Mouse (Mus musculus) MEL (cell line): ENCODE measurements at regions not wholly inside any gene's neighbourhood (a gene's known extent, or its start where the extent isn't known, plus 50 kb on each side); places are given as distances from the start of the nearest gene placed in this dataset.

Source experiments
- DNase-seq: peaks from one replicate; pipeline ENCODE4 v3.0.0; 2011; ENCODE audit warnings: low read depth, low spot score
- H3K27ac ChIP-seq: 2 replicates; pipeline ENCODE4 v1.5.1; 2012; ENCODE audit warnings: low read depth, mild to moderate bottlenecking, control low read depth, low read length, moderate library complexity; ENCODE audit not compliant: control insufficient read depth
- H3K27me3 ChIP-seq, 2 experiments: fragments of 150-350 bp in 1 of 2; sonication (generic) in 1 of 2; 2 replicates each; pipeline ENCODE4 v1.6.1; 2012; ENCODE audit warnings: low read length in 2 of 2, mild to moderate bottlenecking in 2 of 2, improper control_type of control experiment in 1 of 2, moderate library complexity in 1 of 2; ENCODE audit not compliant: insufficient read depth in 2 of 2, control insufficient read depth in 1 of 2
- H3K36me3 ChIP-seq, 2 experiments: 2 replicates each; pipeline ENCODE4 v1.6.1; 2012 to 2014; ENCODE audit warnings: low read length in 2 of 2, improper control_type of control experiment in 1 of 2, inconsistent platforms in 1 of 2, mild to moderate bottlenecking in 1 of 2; ENCODE audit not compliant: insufficient read depth in 2 of 2, control insufficient read depth in 1 of 2
- H3K4me1 ChIP-seq, 2 experiments: fragments of 150-350 bp in 1 of 2; sonication (generic) in 1 of 2; 2 replicates each; pipeline ENCODE4 v1.6.1; 2012; ENCODE audit warnings: low read length in 2 of 2, improper control_type of control experiment in 1 of 2, mild to moderate bottlenecking in 1 of 2; ENCODE audit not compliant: insufficient read depth in 2 of 2, control insufficient read depth in 1 of 2
- H3K4me3 ChIP-seq, 2 experiments: fragments of 150-350 bp in 1 of 2; sonication (generic) in 1 of 2; 2 replicates each; pipeline ENCODE4 v1.5.1; 2012; ENCODE audit warnings: low read depth in 2 of 2, low read length in 2 of 2, mild to moderate bottlenecking in 2 of 2, moderate library complexity in 2 of 2, control low read depth in 1 of 2, improper control_type of control experiment in 1 of 2; ENCODE audit not compliant: control insufficient read depth in 1 of 2, insufficient read depth in 1 of 2
- H3K79me2 ChIP-seq: 2 replicates; pipeline ENCODE4 v1.6.1; 2012; ENCODE audit warnings: mild to moderate bottlenecking, low read length, moderate library complexity; ENCODE audit not compliant: control insufficient read depth, poor library complexity, insufficient read depth
- H3K9ac ChIP-seq: 2 replicates; pipeline ENCODE4 v1.6.1; 2012; ENCODE audit warnings: low read depth, mild to moderate bottlenecking, control low read depth, low read length, moderate library complexity; ENCODE audit not compliant: control insufficient read depth, poor library complexity, severe bottlenecking
- H3K9me3 ChIP-seq: fragments of 150-350 bp; sonication (generic); replicated peaks from 2 replicates; pipeline ENCODE4 v1.6.1; 2012; ENCODE audit warnings: mild to moderate bottlenecking, low read length, improper control_type of control experiment, moderate library complexity; ENCODE audit not compliant: insufficient read depth
- CHD2 ChIP-seq: IDR thresholded peaks from 2 replicates; pipeline ENCODE4 v1.6.1; 2011; ENCODE audit warnings: low read length, improper control_type of control experiment
- CTCF ChIP-seq, 3 experiments: IDR thresholded peaks in 2 of 3; conservative IDR thresholded peaks in 1 of 3; 2 replicates each; pipeline ENCODE4 v1.5.1; 2011 to 2012; ENCODE audit warnings: low read length in 3 of 3, low read depth in 2 of 3, mild to moderate bottlenecking in 2 of 3, improper control_type of control experiment in 1 of 3, inconsistent platforms in 1 of 3, mixed read lengths in 1 of 3, moderate library complexity in 1 of 3; ENCODE audit not compliant: control insufficient read depth in 1 of 3, insufficient read depth in 1 of 3, poor library complexity in 1 of 3, severe bottlenecking in 1 of 3
- ELF1 ChIP-seq: IDR thresholded peaks from 2 replicates; pipeline ENCODE4 v1.6.1; 2014; ENCODE audit warnings: low read depth, mild to moderate bottlenecking, inconsistent platforms, low read length, improper control_type of control experiment, moderate library complexity
- EP300 ChIP-seq, 2 experiments: IDR thresholded peaks; 2 replicates each; pipeline ENCODE4 v1.6.1; 2011; ENCODE audit warnings: improper control_type of control experiment in 2 of 2, low read length in 2 of 2, low read depth in 1 of 2, mild to moderate bottlenecking in 1 of 2
- ETS1 ChIP-seq: IDR thresholded peaks from 2 replicates; pipeline ENCODE4 v1.6.1; 2012; ENCODE audit warnings: low read depth, mild to moderate bottlenecking, inconsistent platforms, low read length, improper control_type of control experiment, moderate library complexity
- JUND ChIP-seq: IDR thresholded peaks from 2 replicates; pipeline ENCODE4 v1.6.1; 2011; ENCODE audit warnings: low read depth, mild to moderate bottlenecking, improper control_type of control experiment, low read length
- MAZ ChIP-seq: IDR thresholded peaks from 2 replicates; pipeline ENCODE4 v1.6.1; 2012; ENCODE audit warnings: low read depth, mild to moderate bottlenecking, inconsistent platforms, low read length, improper control_type of control experiment
- MEF2A ChIP-seq: IDR thresholded peaks from 2 replicates; pipeline ENCODE4 v1.6.1; 2014; ENCODE audit warnings: low read depth, mild to moderate bottlenecking, inconsistent platforms, low read length, improper control_type of control experiment; ENCODE audit not compliant: poor library complexity, insufficient replicate concordance, severe bottlenecking; ENCODE audit errors: extremely low read depth
- POLR2A ChIP-seq, 2 experiments: IDR thresholded peaks; 2 replicates each; pipeline ENCODE4 v1.6.1; 2011 to 2012; ENCODE audit warnings: low read length in 2 of 2, mild to moderate bottlenecking in 2 of 2, control low read depth in 1 of 2, improper control_type of control experiment in 1 of 2, low read depth in 1 of 2, moderate library complexity in 1 of 2; ENCODE audit not compliant: control insufficient read depth in 1 of 2, insufficient read depth in 1 of 2, poor library complexity in 1 of 2
- TBP ChIP-seq: IDR thresholded peaks from 2 replicates; pipeline ENCODE4 v1.8.0; 2011; ENCODE audit warnings: low read depth, low read length, improper control_type of control experiment
- TCF12 ChIP-seq: IDR thresholded peaks from 2 replicates; pipeline ENCODE4 v1.6.1; 2014; ENCODE audit warnings: low read depth, mild to moderate bottlenecking, inconsistent platforms, low read length, improper control_type of control experiment, moderate library complexity
- USF2 ChIP-seq, 2 experiments: IDR thresholded peaks; 2 replicates each; pipeline ENCODE4 v1.6.1; 2011 to 2012; ENCODE audit warnings: improper control_type of control experiment in 2 of 2, low read length in 2 of 2, borderline replicate concordance in 1 of 2, inconsistent platforms in 1 of 2, low read depth in 1 of 2, mild to moderate bottlenecking in 1 of 2; ENCODE audit not compliant: insufficient read depth in 1 of 2
- ZKSCAN1 ChIP-seq: IDR thresholded peaks from 2 replicates; pipeline ENCODE4 v1.6.1; 2012; ENCODE audit warnings: low read depth, mild to moderate bottlenecking, inconsistent platforms, low read length, improper control_type of control experiment, moderate library complexity

DNA sequence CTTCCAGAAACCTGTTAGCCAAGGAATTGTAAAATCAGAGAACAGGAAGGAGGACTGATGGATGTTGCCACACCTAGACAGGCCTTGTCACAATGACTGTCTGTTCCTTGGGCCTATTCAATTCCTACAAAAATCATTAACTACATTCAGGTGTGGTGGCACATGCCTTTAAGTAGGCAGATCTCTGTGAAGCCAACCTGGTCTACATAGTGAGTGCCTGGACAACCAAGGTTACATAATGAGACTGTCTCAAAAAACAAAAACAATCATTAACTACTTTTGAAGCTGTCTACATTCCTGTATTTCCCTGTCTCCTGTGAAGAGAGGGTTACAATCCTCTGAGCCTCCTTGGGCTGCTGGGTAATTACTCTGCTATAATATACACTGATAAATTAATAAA lies 63.9 kb upstream of the Fut8 start:
- Histone ChIP-seq H3K27ac (no peak overlapping the region), H3K9me3 (no peaks in the 10 kb centered on the region), H3K4me3 (no peak overlapping the region), H3K36me3 (peaks cover 12 to 25% of the 10 kb centered on the region in 2 experiments), H3K4me1 (peaks cover 9 to 26% of the 10 kb centered on the region in 2 experiments), H3K27me3 (no peaks in the 10 kb centered on the region), H3K79me2 (no peaks in the 10 kb centered on the region), H3K9ac (no peak overlapping the region)
- no peak for DNase-seq
- no peak for TF ChIP-seq MAZ
- TF ChIP-seq POLR2A (IDR thresholded peaks at IDR 0.05; ENCODE audit: control insufficient read depth in 1 of 2, insufficient read depth in 1 of 2, low read depth in 1 of 2, low read length in 2 of 2, poor library complexity in 1 of 2), result peak in 1 of 2 experiments; percentile 13; a peak in 1 of 4 replicates

- Histone ChIP-seq H3K36me3 (peaks cover 12 to 22% of the 10 kb centered on the region in 2 experiments), H3K79me2 (no peaks in the 10 kb centered on the region), H3K9me3 (no peaks in the 10 kb centered on the region), H3K27ac (no peak overlapping the region), H3K27me3 (no peaks in the 10 kb centered on the region), H3K4me3 (no peak overlapping the region), H3K9ac (no peak overlapping the region), H3K4me1 (peaks cover 6 to 18% of the 10 kb centered on the region in 2 experiments)
- TF ChIP-seq JUND (no peak), MEF2A (no peak), TBP (no peak), EP300 (IDR thresholded peaks at IDR 0.05; ENCODE audit: low read depth in 1 of 2, low read length in 2 of 2) (no peak)
- no peak for DNase-seq
These were observed 65.4 kb upstream of the Fut8 start for GRCm38 (mm10) chr12:77172540-77172939.

DNA sequence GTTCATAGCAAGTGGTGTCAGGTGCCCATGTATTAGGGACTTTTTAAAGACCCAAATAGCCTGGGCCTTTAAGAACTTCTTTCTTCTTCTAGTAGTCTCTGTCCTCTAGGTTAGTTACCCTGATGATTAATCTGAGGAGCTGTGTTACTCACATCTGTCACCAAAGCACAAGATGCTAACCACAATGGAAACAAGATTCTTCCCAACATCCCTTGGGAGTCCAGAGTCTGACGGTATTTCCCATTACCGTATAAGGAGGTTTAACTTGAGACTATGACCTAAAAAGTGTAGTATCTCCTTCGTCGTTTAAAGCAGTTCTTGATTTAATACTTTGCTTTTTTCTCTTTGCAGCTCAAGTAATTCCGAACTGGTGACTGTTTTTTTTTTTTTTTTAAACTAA lies 67.7 kb upstream of the Fut8 start:
- Histone ChIP-seq H3K9ac (no peak overlapping the region), H3K9me3 (no peaks in the 10 kb centered on the region), H3K36me3 (peaks cover 9 to 17% of the 10 kb centered on the region in 2 experiments), H3K79me2 (no peaks in the 10 kb centered on the region), H3K27ac (no peak overlapping the region), H3K4me1 (peaks cover 4 to 6% of the 10 kb centered on the region in 2 experiments), H3K4me3 (no peak overlapping the region), H3K27me3 (no peaks in the 10 kb centered on the region)
- no peak for DNase-seq
- no peak for TF ChIP-seq CTCF (IDR thresholded peaks at IDR 0.05 in 2 of 3, conservative IDR thresholded peaks at IDR 0.05 in 1 of 3; ENCODE audit: control insufficient read depth in 1 of 3, insufficient read depth in 1 of 3, low read depth in 2 of 3, low read length in 3 of 3, poor library complexity in 1 of 3, severe bottlenecking in 1 of 3)
- no peak for TF ChIP-seq CHD2
- TF ChIP-seq ELF1, result no peak
- no peak for TF ChIP-seq ETS1
- TF ChIP-seq TCF12, result no peak
- no peak for TF ChIP-seq USF2 (IDR thresholded peaks at IDR 0.05; ENCODE audit: borderline replicate concordance in 1 of 2, insufficient read depth in 1 of 2, low read depth in 1 of 2, low read length in 2 of 2)
- no peak for TF ChIP-seq ZKSCAN1
- no peak for TF ChIP-seq EP300 (IDR thresholded peaks at IDR 0.05; ENCODE audit: low read depth in 1 of 2, low read length in 2 of 2)
